Mouse (Mus musculus): ENCODE data around the gene Gabpa.

Gabpa gene

DNA sequence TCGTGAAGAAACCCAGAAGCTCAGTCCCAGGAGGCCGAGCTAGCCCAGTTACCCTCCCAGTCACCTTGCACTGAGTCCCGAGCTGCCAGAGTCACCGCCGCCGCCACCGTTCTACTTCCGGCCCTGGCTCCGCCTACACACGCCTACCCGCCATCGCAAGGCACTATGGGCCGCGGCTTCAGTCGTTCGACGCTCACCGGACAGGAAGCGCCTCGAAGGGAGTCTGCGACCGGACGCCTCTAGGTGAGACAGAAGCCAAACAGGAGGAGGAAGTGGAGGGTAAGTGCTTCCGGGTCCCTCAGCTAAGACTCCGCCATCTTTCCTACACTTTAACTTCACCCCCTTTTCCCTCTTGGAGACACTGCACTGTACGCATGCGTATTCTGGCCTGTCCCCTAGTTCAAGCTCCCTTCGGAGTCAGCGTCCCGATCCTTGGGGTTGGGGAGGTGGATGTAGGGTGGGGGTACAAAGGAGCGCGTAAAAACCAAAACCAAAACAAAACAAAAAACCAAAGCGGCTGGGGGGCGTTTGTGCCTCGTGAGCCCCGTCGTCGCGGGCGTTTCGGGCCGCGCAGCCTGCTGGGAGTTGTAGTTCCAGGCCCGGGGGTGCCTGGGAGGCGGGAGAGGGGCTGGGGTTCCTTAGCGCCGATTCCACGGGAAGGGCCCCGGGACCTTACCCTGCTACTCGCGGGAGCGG is at the start of gene Gabpa:
TSS of gene Gabpa (plus strand) at position 181 of the 696 bp plus-strand sequence.
- DNase-seq (ENCODE audit: low spot score in 2 of 2): peak; percentile 92 to 95

DNA sequence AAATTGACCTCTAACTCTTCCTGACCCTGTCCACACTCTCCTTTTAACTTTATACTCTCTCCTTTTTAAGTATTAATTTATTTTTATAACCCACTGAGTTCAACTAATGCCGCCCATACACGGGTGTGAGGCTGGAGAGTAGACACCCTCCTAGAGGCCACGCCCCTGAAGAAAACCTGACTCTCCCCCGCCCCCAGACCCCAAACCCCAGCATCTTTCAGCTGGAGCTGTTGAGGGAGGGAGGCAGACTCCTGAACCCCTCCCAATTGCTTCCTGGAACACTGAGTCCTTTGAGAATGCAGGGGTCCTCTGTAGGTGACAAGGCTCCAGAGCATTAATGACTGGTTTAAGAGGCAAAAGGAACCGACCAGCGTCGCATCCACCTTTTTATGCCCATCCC is 49.8 kb upstream of the Gabpa start:
- DNase-seq (ENCODE audit: low spot score in 2 of 2): no peak

DNA sequence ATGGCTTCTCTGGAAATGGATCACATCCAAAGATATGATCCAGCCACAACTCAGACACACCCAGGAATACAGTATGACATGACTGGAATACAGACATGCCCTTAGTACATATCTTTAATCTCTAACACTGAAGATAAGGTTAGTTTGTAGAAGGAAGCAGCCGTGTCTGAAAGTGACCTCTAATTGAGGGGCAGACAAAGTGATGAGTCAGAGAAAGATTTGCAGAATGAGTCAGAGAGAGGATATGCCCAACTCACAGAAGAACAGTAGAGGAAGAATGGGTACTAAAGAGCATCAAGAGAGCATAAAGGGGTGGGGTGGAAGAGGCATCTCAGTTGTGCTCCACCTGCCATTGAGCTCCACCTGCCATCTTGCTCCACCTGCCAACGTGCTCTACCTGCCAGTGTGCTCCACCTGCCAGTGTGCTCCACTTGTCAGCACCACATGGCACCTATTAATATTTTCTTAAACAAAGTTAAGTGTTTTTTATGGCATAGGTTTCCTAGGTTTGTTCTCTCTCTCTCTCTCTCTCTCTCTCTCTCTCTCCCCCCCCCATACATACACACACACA is 44.0 kb upstream of the Gabpa start:
- DNase-seq (ENCODE audit: low spot score in 2 of 2): no peak

DNA sequence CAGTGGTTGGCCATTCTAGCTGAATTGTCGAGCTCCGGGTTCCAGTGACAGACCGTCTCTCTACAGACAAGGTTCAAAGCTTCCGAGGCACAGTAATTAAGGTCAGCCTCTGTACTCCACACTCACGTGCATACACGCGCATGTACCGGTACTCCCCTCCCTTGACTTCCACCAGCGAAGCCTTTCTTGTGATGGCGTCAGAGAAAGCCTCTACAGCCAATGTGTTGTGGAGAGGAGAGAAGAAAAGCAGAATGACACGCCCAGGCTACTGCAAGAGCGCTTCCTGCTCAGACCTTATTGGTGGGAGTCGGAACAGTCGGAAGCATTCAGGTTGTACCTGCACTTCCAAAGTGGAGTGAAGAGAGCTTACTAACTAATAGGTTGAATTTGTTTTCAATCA is 41.3 kb upstream of the Gabpa start:
- no peak for DNase-seq (ENCODE audit: low spot score in 2 of 2)

DNA sequence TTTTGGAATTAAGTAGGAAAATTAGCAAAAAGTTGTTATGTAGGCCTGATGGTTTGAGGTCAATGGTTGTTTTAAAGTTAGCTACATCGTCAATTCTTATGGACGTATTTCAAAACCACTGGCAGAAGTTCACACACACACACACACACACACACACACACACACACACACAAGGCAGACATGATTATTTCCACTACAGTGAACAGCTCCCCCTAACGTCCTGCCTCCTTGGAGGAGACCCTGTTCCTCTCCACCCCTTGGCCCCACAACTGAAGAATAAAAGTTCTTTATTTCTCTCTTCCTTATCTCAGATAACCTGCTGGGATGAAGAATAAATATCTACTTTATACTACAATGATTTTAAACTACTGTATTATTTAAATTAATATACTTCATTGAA is 39.4 kb upstream of the Gabpa start:
- no peak for DNase-seq (ENCODE audit: low spot score in 2 of 2)

DNA sequence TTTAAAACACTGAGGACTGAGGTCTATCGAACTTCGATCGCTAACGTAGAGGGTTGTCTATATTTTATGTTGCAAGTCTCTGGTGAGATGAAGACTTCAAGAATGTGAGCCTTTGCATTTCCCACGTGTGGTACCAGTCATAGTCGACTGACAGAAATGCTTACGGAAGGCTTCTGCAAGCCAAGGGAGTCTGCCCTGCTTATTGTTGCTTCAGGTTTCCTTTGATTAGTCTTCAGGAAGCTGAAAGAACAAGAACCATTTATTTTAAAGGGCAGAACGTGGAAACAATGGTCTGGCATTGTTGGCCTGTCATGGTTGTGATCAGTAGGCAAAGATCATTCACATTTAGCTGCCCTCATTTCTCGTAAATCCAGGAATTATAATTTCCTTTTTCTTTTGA is 38.0 kb upstream of the Gabpa start:
- no peak for DNase-seq (ENCODE audit: low spot score in 2 of 2)

DNA sequence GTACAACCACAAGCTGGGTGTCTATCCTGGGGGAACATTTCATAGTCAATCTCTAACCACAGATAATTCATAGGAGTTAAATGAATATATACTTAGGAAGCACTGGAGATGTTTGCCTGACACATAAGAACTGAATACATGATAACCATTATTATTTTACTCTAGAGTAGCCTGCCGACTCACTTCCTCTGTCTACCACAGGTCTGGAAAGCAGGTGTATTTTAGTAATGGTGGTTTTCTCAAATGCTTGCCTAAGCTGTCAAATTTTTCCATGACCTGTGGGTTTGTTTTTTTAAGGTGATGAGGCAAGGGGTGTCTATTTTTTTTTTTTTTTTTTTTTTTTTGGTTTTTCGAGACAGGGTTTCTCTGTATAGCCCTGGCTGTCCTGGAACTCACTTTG is 34.7 kb upstream of the Gabpa start:
- no peak for DNase-seq (ENCODE audit: low spot score in 2 of 2)

DNA sequence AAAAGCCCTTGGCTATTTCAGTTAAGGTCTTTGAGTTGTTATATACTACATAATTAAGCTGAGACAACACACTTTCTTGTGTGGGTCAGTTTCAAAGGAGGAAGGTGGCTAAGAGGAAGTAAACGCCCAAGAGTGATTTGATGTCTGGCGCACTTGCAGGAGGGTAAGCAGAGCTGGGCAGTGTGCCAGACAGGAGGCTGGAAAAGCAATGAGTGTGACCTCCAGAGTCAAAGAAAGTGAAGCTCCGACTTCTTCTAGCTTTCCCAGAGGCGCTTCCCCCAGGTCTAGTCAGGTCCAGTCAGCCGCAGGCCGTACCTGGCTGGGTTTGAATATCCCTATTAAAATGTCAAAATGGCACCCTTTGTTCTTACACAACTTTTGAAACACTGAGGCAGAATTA is 32.5 kb upstream of the Gabpa start:
- peak; percentile 6 for DNase-seq (ENCODE audit: low spot score in 2 of 2)

DNA sequence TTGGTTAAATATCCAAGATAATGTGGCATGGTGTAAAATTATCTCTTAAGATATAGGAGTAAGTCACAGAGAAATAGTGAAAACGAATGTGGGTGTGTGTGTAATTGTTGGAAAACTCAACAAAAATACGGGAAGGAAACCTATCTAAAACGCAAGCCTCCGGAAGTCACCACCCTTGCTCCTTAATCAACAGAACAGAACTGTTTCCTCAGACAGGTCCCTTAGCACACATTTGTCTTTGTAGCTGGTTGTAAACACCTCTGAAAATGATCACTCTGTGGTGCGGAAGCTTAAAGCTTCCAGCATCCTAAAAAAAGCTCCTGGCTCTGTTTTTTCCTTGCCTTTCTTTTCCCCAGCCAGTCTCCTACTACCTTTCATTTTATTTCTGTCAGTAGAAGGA is 29.9 kb upstream of the Gabpa start:
- DNase-seq (ENCODE audit: low spot score in 2 of 2): no peak

DNA sequence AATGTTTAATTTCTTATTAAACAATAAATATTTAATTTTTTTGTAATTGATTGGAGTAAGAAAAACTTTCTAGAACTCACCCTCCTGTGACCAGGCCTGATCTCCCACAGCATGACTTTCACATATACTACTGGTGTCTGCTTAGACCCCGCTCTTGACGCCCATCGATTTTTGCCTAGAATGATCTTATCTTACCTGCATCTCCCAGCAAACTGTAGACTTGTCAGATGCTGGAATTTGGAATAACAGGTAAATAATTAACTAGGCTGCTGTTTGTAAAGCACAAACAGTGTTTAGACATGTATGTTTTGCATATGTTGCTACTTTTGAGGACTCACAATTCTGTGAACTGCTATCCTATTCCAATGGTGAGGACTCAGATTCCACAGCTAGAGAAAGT is 28.6 kb upstream of the Gabpa start:
- no peak for DNase-seq (ENCODE audit: low spot score in 2 of 2)

DNA sequence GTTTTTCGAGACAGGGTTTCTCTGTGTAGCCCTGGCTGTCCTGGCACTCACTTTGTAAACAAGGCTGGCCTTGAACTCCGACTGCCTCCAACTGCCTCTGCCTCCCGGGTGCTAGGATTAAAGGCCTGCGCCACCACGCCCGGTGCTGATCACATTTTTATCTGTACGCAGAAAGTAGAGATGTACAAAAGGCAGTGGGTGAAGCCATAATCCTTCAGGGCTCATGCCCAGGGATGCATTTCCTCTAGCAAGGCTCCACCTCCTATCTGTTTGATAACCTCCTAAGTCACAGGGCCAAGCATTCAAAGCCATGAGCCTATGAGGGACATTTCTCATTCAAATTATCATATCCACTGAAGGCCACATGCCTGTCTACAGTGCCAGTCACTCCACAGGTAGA is 26.9 kb upstream of the Gabpa start:
- DNase-seq (ENCODE audit: low spot score in 2 of 2): no peak

DNA sequence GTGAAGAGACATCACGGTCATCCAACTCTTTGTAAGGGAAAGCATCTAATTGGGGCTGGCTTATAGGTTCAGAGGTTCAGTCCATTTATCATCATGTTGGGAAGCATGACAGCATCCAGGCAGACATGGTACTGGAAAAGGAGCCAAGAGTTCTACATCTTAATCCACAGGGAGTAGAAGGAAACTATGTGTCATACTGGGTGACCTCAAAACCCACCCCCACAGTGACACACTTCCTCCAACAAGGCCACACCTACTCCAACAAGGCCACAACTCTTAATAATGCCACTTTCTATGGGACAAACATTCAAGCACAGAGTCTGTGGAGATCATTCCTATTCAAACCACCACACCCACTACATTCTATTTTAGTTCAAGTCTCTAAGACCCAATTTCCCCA is 24.5 kb upstream of the Gabpa start:
- no peak for DNase-seq (ENCODE audit: low spot score in 2 of 2)

DNA sequence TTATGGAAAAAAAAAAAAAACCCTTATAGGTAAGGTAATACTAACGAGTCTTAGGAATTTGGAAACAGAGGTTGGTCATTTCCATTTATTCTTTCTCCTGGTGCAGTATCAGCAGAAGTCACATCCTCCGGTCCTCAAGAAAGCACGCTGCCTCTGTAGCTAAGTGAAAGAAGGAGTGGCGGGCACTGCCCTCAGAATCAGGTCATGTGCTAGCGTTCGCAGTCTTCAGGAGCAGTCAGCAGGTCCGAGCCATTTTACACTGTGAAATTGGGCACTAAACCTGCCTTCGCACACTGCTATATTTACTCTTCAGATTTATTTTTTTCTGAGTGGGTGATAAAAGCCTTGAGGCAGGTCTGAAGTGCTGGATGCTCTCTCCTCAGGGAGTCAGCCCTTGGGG is 20.9 kb upstream of the Gabpa start:
- no peak for DNase-seq (ENCODE audit: low spot score in 2 of 2)

DNA sequence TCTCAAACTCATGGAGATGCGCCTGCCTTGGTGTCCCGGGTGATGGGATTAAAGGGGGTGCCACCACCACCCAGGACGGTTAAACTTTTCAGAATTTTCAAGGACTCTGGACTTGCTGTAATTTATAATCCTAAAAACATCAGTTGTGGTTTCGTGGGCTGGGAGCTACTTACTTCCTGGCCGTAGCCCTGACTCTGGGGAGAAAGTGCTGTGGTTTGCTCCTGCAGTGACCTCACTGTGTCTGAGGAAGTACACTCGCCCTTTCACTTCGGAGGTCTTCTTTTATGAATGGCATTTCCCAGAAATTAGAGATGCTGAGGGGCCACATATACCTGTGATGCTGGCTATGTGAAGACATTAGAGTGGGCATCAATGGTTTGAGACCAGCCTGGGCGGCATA is 20.2 kb upstream of the Gabpa start:
- no peak for DNase-seq (ENCODE audit: low spot score in 2 of 2)

DNA sequence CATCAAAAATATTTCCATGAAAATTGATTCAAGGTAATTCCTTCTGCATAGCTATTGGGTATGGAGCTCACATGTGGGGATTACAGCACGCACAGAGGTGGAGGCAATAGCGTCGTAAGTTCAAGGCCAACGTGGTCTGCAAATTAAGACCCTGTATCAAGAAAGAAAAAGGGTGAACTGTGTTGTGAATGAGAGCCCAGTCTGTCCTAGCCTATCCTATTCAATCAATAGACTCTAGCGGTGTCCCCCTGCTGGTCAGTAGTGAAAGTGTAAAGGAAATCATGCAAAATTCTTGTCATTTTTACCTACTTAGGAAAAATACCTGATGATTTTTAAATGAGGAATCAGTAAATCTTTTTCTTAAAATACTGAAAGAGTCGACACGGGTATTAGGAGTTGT is 17.3 kb upstream of the Gabpa start:
- peak in 1 of 2 experiments; percentile 24 for DNase-seq (ENCODE audit: low spot score in 2 of 2)

DNA sequence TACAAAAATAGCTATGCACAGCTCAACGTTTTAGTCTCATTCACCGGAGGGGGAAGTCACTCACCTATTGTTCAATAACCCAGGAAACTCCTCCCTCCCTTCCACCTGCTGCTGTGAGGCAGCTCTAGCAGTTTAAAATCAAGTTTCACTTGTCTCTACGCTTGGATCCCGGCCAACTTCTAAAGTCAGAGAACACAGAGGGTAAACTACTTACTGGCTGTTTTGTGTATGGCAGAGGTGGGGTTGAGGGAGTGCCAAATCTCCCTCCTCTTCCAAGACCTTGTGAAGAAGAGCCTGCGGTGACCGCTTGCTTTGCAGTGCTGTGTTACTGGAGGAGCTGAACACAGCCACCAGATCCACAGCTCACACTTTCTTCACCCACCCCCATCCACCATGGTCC is 9.7 kb upstream of the Gabpa start:
- DNase-seq (ENCODE audit: low spot score in 2 of 2): no peak

DNA sequence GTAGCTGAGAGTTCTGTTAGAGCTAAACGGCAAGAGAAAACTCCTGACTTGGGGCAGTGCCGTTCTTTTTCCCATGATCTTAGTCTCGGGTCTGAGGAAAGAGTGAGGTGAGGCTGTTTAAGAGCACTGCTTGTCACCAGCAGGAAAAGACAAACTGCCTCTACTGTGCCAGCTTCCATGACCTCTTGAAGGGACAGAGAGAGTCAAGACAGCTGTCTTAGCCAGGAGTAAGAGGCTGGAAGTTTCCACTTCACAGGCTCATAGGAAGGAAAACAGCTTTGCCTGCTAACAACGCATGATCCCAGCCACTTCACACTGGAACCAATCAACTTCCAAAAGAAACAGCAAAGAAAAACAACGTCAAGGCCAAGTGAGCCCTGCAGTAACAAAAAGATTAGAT is 3.0 kb upstream of the Gabpa start:
- no peak for DNase-seq (ENCODE audit: low spot score in 2 of 2)

DNA sequence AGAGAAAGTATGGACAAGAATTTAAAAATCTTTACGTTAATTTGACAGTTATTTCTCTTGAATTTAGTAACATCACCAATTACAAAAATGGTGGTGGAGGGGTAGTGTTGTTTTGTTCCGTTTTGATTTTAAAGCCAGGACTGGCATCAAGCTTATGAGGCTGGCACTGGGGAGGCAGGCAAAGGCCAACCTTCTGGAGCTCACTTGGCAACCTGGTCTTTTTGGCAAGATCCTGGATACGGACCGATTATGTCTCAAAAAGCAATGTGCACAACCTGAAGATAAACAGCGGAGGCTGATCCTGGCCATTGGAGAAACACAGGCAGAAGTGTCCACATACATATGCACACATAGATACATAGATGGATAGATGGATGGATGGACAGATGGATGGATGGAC is 2.0 kb upstream of the Gabpa start:
- DNase-seq (ENCODE audit: low spot score in 2 of 2): no peak

DNA sequence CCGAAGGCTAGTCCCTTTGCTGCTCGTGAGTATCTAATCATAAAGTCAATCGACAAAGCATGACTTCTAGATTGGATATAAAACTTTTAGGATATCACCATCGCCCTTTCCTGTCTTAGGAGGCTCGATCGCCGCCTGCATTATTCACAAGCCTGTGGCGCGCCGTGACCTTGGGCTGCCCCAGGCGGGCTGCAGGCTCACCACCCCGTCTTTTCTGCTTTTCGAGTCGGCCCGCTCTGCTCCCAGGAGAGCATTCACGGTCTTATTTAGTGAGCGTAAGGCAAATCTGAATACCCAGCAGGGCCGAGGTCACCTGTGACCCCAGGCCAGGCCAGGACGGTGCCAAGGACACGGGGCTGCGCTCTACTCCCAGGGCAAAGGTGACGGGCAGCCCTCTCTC is 381 bp upstream of the Gabpa start:
- DNase-seq (ENCODE audit: low spot score in 2 of 2): no peak

DNA sequence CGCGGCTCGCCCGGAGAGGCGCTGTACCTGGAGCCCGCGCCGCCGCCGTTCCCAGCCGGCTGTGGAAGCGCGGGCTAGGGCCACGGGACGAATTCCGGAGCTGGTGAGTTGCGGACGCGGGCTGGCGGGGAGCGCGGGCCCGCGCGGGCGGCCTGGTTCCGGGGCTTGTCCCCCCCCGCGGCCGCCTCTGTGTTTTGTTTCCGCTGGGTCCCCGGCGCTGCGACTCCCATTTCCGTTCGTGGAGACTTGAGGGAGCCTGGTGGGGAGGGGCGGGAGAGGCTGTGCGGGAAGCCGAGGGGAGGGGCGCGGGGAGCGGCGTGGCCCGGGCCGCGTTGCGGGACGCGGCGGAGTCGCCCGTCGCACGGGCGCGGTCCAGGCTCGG is 707 bp downstream of the Gabpa start, which contains the start of gene Atp5j:
TSS of gene Atp5j (minus strand) at position 185 of the 382 bp plus-strand sequence.
- peak; percentile 60 for DNase-seq (ENCODE audit: low spot score in 2 of 2)

DNA sequence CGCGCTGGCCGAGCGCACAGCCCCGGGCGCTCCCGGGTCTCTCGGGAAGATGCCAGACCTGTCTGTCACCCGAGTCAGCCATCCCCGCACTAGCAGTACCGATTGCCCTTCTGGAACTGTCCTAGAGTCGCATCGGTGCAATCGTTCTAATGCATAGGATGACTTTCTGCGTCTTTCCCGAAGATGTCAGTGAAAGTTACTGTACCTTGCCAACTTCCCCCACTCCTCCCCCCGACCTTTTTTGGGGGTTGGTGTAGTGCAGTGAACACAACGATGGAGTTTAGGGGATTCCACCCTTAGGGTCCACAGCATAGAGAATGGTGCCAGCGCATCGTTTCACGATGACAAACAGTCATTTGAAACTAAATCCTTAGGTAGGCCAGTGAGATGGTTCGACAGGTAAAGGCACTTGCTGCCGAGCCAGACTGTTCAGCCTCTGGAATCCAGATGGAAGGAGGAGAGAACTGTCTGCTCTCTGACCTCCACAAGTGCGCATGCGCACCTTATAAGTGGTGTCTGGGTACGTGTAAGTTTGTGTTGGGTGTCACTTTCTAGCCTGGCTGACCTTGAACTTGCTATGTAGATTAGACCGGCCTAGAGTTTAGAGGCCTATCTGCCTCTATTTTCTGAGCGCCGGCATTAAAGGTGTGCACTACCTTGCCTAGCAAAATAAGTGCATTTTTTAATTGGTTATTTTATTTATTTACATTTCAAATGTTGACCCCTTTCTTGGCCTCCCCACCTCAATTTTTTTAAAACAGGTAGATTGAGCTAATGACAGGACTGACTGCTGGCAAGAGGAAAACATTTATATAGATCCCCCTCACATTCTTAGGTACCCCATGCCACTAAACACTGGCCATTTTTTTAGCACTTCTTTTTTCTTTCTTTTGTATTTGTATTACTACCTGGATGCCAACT is 1.4 kb downstream of the Gabpa start:
- DNase-seq (ENCODE audit: low spot score in 2 of 2): peak; percentile 12 to 36

DNA sequence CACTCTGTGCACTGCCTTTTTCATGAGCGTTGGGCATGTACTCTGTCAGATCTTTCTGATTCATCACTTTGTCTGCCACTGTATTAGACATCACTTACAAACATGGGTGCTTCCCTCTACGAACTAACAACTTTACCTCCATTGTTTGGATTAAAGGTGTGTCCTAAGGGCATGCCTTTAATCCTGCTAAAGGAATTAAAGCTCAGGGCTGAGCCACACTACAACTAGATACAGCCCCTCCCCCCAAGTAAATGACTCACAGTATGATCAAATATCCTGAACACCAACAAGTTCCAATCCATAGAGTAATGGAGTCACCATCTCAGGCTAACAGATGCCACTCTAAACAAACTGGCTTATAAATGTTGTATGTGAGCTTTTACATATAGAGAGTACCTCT is 3.9 kb downstream of the Gabpa start:
- DNase-seq (ENCODE audit: low spot score in 2 of 2): no peak

DNA sequence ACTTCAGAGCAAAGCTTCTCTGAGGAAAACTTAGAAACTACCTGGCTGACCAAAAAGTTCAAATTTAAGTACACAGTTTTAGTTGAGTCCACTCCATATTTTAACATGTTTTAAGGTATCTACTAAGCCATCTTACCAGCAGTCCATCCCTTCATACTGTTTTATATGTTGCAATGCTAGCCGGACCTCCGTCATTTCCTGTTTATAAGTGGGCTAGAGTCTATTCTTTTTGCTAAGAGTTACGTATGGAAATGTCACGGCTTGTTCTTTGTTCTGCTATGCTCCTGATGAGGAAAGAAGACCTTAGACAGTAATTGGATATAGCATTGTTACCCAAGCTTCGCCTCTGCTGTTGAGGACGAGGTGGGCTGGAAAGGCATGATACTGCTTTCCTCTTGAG is 18.8 kb downstream of the Gabpa start:
- DNase-seq (ENCODE audit: low spot score in 2 of 2): no peak
